Mouse (Mus musculus) cerebellum, adult 11-12 months (tissue): ENCODE data around the gene D430041D05Rik.
A peak's percentile ranks its signal among the peaks of the same experiment; 100 is the strongest.

Source experiments
- DNase-seq: peaks from one replicate; pipeline ENCODE4 v3.0.0; 2022

D430041D05Rik gene

DNA sequence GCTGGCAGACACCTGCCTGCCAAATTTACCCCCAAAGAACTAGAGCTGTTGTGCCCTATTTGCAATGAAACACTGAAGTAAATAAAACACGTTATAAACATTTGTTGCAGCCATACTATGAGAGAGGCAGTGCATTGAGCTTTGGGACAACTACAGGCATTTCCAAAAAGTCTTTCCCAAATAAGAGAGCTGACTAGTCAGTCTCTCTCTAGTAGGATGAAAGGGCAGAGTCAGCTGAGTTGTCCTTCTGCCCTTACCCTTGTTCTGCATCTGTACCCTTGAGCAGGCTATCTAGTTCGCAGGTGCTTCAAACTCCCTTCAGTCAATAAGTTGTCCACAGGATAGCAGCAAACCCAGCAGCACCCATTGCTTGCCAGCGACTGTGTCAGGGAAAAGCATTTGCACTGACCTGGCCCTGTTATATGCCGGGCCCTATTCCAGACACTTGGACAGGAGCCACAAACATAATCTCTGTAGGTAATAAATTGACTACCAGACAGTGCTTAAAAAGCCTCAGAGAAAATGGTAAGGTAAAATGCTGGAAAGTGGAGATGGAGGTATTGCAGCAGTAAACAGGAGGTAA lies at the start of gene D430041D05Rik:
Gene D430041D05Rik (minus strand): TSS at position 51 of the 583 bp plus-strand sequence.
- peak; percentile 51 for DNase-seq

- DNase-seq = no peak
Observed at GRCm38 (mm10) chr2:104460021-104460420, 49.2 kb upstream of the D430041D05Rik start.

DNA sequence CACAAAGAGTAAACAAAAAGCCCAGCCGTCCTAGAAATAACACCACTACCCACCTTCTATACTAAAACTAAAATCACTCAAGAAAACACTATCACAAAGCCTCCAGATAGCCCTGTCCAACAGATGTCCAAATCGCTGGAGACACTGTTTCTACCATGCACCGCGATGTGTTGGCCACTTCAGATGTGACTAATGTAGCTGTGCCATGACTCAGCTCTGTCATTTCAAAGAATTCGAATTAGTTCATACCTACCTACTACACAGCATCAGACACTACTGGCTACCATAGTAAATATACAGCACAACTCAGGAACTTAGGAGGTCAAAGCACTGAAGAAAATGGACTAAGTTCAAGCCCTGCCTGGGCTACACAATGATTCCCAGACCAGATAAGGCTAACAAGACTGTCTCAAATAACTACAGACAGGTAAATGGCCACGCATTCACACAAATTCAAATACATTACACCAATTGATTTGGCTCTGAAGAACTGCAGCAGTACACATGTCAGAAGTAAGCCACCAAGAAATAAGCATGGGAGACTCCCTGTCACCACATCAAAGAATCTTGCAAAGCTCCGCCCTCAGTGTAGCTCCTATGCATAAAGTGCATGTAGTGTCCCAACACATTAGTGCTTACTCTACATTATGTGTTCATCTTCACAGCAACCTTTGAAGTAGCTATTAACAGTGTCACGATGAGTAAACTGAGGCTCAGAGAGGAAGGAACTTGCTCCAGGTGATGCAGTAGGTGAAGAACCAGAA lies 47.9 kb upstream of the D430041D05Rik start:
- no peak for DNase-seq

DNA sequence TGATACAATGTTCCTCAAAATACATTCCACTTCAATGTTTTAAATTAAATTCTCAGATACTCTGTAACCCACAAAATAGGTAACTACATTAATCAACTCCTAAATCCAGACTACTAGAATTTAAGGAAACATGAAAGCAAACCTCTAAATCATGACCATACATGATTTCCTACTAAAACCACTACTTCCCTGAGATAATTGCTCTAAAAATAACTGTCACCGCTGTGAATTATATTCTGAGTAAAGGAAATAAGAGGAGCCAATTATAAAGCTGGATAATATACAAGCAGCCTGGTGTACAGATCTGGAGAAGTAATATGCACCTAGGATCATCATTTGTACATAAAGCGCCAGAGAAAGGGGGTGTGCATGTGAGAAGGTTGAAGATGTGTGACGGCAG lies 46.3 kb upstream of the D430041D05Rik start:
- DNase-seq = no peak

DNA sequence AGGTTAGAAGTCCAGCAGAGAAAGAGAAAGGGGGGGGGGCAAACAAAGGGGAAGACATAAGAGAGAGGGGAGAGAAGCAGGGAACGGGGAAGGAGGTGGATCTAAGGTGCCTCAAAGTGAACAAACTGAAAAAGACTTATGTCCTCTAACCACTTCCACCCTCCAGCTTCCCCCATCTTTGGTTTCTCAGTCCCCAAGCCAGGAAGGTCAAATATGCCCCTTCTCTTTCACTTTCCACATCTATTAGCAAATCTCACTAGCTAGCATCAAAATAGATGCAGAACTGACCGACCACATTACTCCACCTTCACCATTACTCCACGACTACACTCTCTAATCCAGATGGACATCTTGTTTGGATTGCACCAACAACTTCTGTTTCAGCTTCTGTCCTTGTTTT lies 39.9 kb upstream of the D430041D05Rik start:
- no peak for DNase-seq

- DNase-seq = no peak
Observed at GRCm38 (mm10) chr2:104449191-104449590, 38.4 kb upstream of the D430041D05Rik start.

GRCm38 (mm10) chr2:104448201-104448600 lies 37.4 kb upstream of the D430041D05Rik start:
- no peak for DNase-seq

- no peak for DNase-seq
Observed at GRCm38 (mm10) chr2:104446016-104446415, 35.2 kb upstream of the D430041D05Rik start.

GRCm38 (mm10) chr2:104444776-104445175 lies 34.0 kb upstream of the D430041D05Rik start:
- DNase-seq = peak; percentile 45

GRCm38 (mm10) chr2:104442341-104442740 lies 31.5 kb upstream of the D430041D05Rik start:
- no peak for DNase-seq

- DNase-seq = no peak
Observed at GRCm38 (mm10) chr2:104436226-104436625, 25.4 kb upstream of the D430041D05Rik start.

DNA sequence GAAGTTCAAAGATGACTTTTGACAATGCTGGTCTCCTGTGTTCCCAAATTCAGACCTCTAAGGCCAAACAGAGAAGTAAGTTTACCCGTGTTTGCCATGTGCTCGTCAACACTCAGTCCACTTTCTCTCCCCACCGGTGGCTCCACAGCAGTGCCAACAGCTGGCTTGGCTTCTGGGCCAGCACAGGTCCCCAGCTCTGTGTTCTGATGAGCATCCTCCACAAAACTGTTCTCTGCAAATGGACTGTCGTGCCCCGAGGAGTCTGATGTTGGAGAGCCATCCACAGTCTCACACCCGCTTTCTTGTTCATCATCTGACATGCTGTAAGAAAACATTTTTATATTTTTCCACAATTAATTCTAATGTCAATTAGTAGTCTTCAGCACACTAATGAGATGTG lies 20.3 kb upstream of the D430041D05Rik start:
- no peak for DNase-seq

GRCm38 (mm10) chr2:104430566-104430965 lies 19.8 kb upstream of the D430041D05Rik start:
- peak; percentile 25 for DNase-seq

DNA sequence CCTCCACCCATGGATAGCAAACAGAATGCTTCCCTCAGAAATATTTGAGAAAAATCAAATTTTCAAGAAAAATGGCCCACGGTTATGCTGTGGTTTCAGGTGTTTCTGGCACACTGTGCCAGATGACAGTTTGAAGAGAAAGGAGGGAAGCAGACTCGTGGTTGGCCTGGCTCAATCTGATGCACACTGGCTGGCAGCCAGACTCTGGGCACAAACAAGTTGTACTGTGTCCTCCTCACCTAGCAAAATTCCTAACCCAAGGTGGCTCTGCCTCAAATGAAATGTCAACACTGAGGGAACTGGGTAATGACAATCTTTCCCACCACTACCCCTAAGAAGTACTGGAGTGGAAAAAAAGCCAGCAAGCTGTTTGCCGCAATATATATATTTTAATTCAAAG lies 15.3 kb upstream of the D430041D05Rik start:
- no peak for DNase-seq

DNA sequence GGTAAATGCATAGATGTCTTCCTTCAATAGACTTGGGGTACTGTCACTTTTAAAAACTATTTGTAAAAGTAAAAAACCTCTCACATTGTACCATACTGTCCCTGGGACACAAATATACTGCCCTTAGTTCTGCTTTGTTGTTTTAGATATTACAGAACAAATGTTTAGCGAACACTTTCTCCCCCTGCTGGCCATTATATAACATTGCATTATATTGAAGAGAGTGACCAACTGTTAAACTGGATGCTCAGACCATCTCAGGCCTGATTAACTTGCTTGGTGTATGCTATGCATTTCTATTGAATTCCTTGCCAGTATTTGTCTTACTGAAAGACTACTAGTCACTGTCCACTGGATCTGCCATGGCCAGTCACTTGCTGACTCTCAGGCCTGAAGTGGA lies 11.4 kb upstream of the D430041D05Rik start:
- DNase-seq = no peak

DNA sequence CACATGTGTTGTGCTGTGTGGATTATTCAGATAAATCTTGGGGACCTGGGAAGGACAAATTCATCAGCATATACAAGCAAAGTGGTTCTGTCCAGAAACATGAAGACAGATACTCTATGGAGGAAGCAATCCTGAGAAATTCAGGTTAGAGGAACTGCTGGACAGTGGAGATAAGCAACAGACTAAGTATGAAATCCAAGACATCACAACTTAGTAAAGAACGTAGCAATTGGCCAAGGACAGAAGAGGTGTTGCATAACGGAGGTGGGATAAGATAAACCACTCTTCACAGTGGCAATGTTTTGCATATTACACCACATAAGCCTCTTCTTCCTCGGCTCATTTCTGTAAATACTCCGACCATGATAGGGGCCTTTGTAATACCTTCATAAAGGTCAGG lies 10.0 kb upstream of the D430041D05Rik start:
- DNase-seq = no peak

DNA sequence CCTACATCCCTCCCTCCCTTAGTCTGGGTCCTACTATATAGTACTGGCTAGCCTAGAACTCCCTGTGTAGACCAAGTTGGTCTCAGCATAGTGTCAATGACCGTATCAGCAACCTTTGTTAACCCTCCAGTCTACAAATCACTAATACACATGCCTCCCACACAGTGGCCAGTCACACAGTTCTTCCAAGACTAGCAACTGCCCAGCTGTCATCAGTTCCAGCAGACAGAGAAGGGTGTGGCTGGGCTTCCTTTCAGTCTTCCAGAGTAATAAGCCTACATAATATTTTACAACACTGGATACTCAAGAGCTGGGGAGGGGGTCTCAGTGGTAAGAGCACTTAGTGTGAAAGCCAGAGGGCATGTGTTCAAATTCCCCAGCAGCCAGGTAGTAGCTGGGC lies 9.2 kb upstream of the D430041D05Rik start:
- DNase-seq = no peak

DNA sequence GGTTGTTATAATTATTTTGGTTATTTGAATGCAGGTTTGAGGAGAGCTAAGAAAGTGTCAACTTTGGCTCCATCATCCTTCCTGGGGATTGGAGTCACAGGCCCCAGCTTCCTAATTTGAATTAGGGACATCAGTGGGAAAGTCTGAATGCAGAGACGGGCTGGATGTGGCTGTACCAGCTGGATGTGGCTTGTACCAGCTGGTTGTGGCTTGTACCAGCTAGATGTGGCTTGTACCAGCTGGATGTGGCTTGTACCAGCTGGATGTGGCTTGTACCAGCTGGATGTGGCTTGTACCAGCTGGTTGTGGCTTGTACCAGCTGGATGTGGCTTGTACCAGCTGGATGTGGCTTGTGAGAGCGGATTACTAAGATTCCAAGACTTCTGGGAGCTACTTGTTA lies 8.6 kb upstream of the D430041D05Rik start:
- no peak for DNase-seq

DNA sequence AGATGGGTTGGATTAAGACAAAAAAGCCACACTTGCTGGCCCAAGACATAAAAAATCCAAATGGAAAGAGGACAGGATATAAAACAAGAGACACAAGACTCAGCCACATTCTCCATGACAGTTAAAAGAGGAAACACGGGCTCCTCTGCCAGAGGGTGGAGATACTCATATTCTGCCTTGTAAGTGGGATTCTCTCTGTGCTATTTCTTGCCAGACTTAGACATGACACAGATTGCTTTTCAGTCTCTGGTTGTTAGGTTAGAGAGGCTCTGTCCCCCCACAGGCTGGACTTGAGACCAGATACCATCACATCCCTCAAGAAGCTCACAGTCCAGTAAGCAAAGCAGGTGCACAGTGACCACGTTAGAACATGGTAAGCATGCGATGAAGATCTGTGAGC lies 2.2 kb upstream of the D430041D05Rik start:
- DNase-seq = no peak

- DNase-seq = no peak
Observed at GRCm38 (mm10) chr2:104412496-104412895, 1.7 kb upstream of the D430041D05Rik start.

DNA sequence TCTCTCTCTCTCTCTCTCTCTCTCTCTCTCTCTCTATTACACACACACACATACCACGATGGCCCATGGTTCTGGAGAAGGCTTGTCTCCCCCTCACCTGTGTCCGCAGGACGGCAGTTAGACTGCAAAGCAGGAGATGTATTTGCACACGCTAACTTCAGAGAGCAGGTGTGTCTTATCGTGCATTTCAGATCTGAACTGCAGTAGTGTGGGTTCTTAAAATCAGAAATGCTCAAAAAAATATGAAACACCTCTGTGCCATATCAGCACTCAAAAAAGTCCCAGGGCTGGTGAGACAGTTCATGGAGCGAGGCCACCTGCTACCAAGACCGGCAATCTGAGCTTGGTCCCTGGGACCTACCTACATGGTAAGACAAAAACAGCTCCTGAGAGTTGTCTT lies 993 bp upstream of the D430041D05Rik start:
- no peak for DNase-seq

GRCm38 (mm10) chr2:104409851-104410821 lies 677 bp downstream of the D430041D05Rik start:
- DNase-seq = peak; percentile 66

- no peak for DNase-seq
Observed at GRCm38 (mm10) chr2:104408351-104408750, 2.5 kb downstream of the D430041D05Rik start.
